Mouse (Mus musculus) neural tube, embryonic 14.5 days (tissue): ENCODE data around the gene Syce2. TPM values are rescaled to one million over a fixed set of nuclear protein-coding genes. Genes with fewer than 3 reads are reported as not detected.

Experiments
- ATAC-seq: fragments of 200-750 bp; cut with Nextera tagmentation; 2 replicates; pipeline ENCODE4 v1.8.0; 2017; ENCODE audit warnings: low read depth, mild to moderate bottlenecking, moderate TSS enrichment, moderate library complexity
- H3K27ac ChIP-seq: fragments of 300-500 bp; sonication (generic); 2 replicates; pipeline ENCODE4 v1.5.1; 2014; ENCODE audit warnings: low read depth, mild to moderate bottlenecking, control low read depth, low read length, moderate library complexity, mixed read lengths
- H3K27me3 ChIP-seq: fragments of 300-500 bp; sonication (generic); 2 replicates; pipeline ENCODE4 v1.6.1; 2014; ENCODE audit warnings: low read length; ENCODE audit not compliant: control insufficient read depth, insufficient read depth
- H3K36me3 ChIP-seq: fragments of 300-500 bp; sonication (generic); 2 replicates; pipeline ENCODE4 v1.6.1; 2014; ENCODE audit warnings: low read length, mixed read lengths; ENCODE audit not compliant: control insufficient read depth, insufficient read depth
- H3K4me1 ChIP-seq: fragments of 300-500 bp; sonication (generic); 2 replicates; pipeline ENCODE4 v1.6.1; 2014; ENCODE audit warnings: low read length; ENCODE audit not compliant: control insufficient read depth, insufficient read depth
- H3K4me2 ChIP-seq: fragments of 300-500 bp; sonication (generic); 2 replicates; pipeline ENCODE4 v1.6.1; 2014; ENCODE audit warnings: mild to moderate bottlenecking, low read depth, low read length, control low read depth
- H3K4me3 ChIP-seq: fragments of 300-500 bp; sonication (generic); 2 replicates; pipeline ENCODE4 v1.5.1; 2014; ENCODE audit warnings: low read depth, low read length, control low read depth, mixed read lengths
- H3K9ac ChIP-seq: fragments of 300-500 bp; sonication (generic); replicated peaks from 2 replicates; pipeline ENCODE4 v1.6.1; 2014; ENCODE audit warnings: low read depth, mild to moderate bottlenecking, control low read depth, low read length, mixed read lengths
- H3K9me3 ChIP-seq: fragments of 300-500 bp; sonication (generic); 2 replicates; pipeline ENCODE4 v1.6.1; 2016; ENCODE audit warnings: low read length; ENCODE audit not compliant: control insufficient read depth
- WGBS: fragments of 180-500 bp; shearing (Covaris S2); extraction: QIAGEN DNeasy Blood & Tissue Kit; methylation state at CpG from one replicate; pipeline ENCODE4 v1.1.7; 2014; 5-methylcytosine and 5-hydroxymethylcytosine counted together
- polyA plus RNA-seq: library from polyadenylated mRNA; unstranded; fragments of >200 nt; fragmentation: Nextera tagmentation; extraction: Ambion mirVana; gene quantifications from 2 replicates; pipeline ENCODE4 v1.2.1, GENCODE M21; 2014

Gene Syce2
- polyA plus RNA-seq, 1 experiment from 2014 or later = 24.5 TPM

DNA sequence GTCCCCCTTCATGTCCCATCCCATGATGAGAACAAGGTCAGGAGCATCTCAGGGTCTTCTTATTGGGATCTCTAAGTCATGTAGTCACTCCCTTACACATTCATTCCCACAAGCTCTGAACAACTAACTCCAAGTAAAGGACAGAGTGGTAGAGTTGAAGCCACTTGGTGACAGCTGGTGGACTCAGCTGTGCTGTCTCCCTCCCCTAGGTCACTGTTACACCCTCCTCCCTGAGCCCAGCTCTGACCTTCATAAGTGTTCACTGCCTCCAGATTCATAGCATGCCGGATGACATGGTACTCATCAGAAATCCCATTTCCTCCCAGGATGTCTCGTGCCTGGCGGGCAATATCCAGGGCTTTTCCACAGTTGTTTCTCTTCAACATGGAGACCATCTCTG is 16.4 kb downstream of the Syce2 start:
- peaks cover 25% of the 10 kb centered on the region for H3K36me3 ChIP-seq
- no peak overlapping the region for H3K4me3 ChIP-seq
- no peak for ATAC-seq
- 86% methylated on average over 3 of the region's 3 CpGs for WGBS
- H3K9ac ChIP-seq = no peak overlapping the region
- no peak overlapping the region for H3K27ac ChIP-seq
- no peak overlapping the region for H3K4me2 ChIP-seq
- H3K9me3 ChIP-seq = no peaks in the 10 kb centered on the region
- H3K27me3 ChIP-seq = no peaks in the 10 kb centered on the region
- peaks cover 6% of the 10 kb centered on the region for H3K4me1 ChIP-seq

GRCm38 (mm10) chr8:84889141-84889540 is 17.2 kb downstream of the Syce2 start:
- Histone ChIP-seq H3K4me2 (no peak overlapping the region), H3K27ac (no peak overlapping the region), H3K9me3 (no peaks in the 10 kb centered on the region), H3K9ac (no peak overlapping the region), H3K4me1 (peaks cover 9% of the 10 kb centered on the region), H3K27me3 (no peaks in the 10 kb centered on the region), H3K4me3 (no peak overlapping the region), H3K36me3 (peaks cover 25% of the 10 kb centered on the region)
- ATAC-seq = no peak
- 100% methylated on average over 1 of the region's 1 CpGs for WGBS

- peaks cover 9% of the 10 kb centered on the region for H3K36me3 ChIP-seq
- 12% methylated on average over 31 of the region's 31 CpGs for WGBS
- H3K4me1 ChIP-seq = peaks cover 10% of the 10 kb centered on the region
- peak overlapping the region; percentile 63 for H3K9ac ChIP-seq
- no peaks in the 10 kb centered on the region for H3K27me3 ChIP-seq
- H3K27ac ChIP-seq = no peak overlapping the region
- peak overlapping the region; percentile 75 for H3K4me2 ChIP-seq
- peak overlapping the region; percentile 61 for H3K4me3 ChIP-seq
- ATAC-seq = peak; percentile 50
- H3K9me3 ChIP-seq = no peaks in the 10 kb centered on the region
These were observed 21.2 kb downstream of the Syce2 start for GRCm38 (mm10) chr8:84892993-84893708.

DNA sequence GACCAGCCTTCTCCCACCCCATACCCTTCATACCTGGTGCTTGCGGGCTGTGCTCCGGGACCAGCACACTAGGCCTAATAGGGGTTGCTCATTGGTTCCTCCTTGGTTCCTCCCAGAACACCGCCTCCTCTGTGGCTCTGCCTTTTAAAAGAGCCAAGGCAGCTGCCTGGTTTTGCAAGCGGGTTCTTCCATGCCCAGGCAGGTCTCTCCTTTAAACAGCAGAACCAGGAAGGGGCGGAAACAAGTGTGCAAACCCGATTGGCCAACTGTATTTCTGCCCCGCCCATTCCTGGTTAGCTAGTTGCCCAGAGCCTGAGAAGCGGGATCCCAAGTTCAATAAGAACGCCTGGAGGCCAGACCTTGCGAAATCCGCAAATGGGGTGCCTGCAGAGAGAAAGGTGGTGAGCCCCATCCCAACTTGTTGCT is 21.8 kb downstream of the Syce2 start, which contains the start of gene Gcdh:
Gene Gcdh, minus strand, starts transcription at position 213 of the 426 bp plus-strand sequence.
- ATAC-seq = peak; percentile 99
- H3K27me3 ChIP-seq = no peaks in the 10 kb centered on the region
- H3K4me2 ChIP-seq = peak within 1 kb of the TSS; percentile 75
- H3K4me3 ChIP-seq = peak within 1 kb of the TSS; percentile 61
- H3K36me3 ChIP-seq = peaks cover 7% of the 10 kb centered on the region
- H3K9me3 ChIP-seq = no peaks in the 10 kb centered on the region
- WGBS = 0% methylated on average over 11 of the region's 11 CpGs
- peak within 1 kb of the TSS; percentile 63 for H3K9ac ChIP-seq
- no peak within 1 kb of the TSS for H3K27ac ChIP-seq
- H3K4me1 ChIP-seq = peaks cover 10% of the 10 kb centered on the region

DNA sequence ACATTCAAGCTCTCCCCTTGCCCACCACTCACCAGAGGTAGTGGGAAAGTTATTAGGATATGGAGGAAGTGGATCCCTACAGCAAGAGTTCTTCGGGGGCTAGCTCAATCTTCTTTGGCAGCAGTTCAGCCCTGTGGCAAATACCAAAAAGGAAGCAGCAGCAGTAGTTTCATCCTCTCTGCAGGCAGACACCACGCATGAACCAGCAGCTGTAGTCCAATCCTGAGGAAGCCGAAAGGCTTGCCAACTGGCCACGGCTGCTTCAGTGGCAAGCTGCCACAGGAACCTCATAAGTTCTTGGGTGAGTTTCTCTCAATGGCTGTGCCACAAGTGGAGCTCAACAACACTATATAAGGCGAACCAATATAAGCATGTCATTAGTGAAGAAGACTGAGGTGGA is 24.1 kb downstream of the Syce2 start:
- Histone ChIP-seq H3K4me3 (no peak overlapping the region), H3K9ac (no peak overlapping the region), H3K4me2 (no peak overlapping the region), H3K4me1 (peaks cover 10% of the 10 kb centered on the region), H3K9me3 (no peaks in the 10 kb centered on the region), H3K36me3 (peaks cover 2% of the 10 kb centered on the region; the same call in 1 of the 2 replicates), H3K27ac (no peak overlapping the region), H3K27me3 (no peaks in the 10 kb centered on the region)
- no peak for ATAC-seq
- WGBS = 89% methylated on average over 5 of the region's 5 CpGs

DNA sequence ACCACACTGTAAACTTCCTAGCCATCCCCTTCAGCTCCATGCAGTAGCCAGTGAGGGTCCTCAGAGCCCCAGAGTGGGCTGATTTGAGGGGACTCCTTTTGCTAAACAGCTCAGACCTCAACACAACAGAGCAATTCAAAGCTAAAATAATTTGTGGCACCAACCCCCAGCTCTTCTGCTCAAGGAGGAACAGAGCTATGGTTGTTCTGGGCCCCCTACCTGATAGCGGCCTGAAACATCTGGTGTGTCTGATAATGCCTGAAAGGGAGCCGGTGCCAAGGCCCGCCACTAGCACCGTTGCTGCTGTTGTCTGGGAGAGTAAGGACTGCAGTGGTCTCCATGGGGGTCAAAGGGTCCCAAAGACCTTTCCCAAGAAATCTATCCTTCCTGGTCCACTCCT is 29.2 kb downstream of the Syce2 start:
- Histone ChIP-seq H3K9ac (no peak overlapping the region), H3K4me2 (no peak overlapping the region), H3K36me3 (no peaks in the 10 kb centered on the region), H3K4me3 (no peak overlapping the region), H3K9me3 (no peaks in the 10 kb centered on the region), H3K27ac (no peak overlapping the region), H3K4me1 (peaks cover 6% of the 10 kb centered on the region; the same call in 1 of the 2 replicates), H3K27me3 (no peaks in the 10 kb centered on the region)
- ATAC-seq = no peak
- WGBS = 59% methylated on average over 4 of the region's 4 CpGs

DNA sequence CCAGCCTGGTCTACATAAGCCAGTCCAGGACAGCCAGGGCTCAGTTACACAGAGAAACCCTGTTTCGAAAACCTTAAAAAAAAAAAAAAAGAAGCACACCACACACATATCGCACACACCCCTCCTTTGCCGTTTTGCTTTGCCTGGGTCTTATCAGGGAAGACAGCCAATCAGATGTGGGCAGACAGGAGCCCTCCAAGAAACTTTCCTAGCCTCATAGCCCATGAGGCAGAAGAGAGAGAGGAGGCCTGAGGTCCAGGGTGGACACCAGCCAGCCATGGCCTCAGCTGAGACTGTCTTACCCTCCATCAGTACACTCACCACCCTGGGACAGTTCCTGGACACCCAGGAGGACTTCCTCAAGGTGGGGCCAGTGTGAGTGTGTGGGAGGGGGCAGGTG is 29.8 kb downstream of the Syce2 start, which contains the start of gene Klf1:
Gene Klf1, plus strand, starts transcription at position 177 of the 400 bp plus-strand sequence.
- WGBS = 76% methylated on average over 3 of the region's 3 CpGs
- no peaks in the 10 kb centered on the region for H3K9me3 ChIP-seq
- peak within 1 kb of the TSS; percentile 86 for H3K4me2 ChIP-seq
- no peak for ATAC-seq
- H3K27me3 ChIP-seq = no peaks in the 10 kb centered on the region
- H3K4me3 ChIP-seq = peak within 1 kb of the TSS; percentile 38
- no peaks in the 10 kb centered on the region for H3K36me3 ChIP-seq
- H3K9ac ChIP-seq = peak within 1 kb of the TSS; percentile 51; the same call in 1 of the 2 replicates
- peaks cover 6% of the 10 kb centered on the region; the same call in 1 of the 2 replicates for H3K4me1 ChIP-seq
- no peak within 1 kb of the TSS for H3K27ac ChIP-seq

DNA sequence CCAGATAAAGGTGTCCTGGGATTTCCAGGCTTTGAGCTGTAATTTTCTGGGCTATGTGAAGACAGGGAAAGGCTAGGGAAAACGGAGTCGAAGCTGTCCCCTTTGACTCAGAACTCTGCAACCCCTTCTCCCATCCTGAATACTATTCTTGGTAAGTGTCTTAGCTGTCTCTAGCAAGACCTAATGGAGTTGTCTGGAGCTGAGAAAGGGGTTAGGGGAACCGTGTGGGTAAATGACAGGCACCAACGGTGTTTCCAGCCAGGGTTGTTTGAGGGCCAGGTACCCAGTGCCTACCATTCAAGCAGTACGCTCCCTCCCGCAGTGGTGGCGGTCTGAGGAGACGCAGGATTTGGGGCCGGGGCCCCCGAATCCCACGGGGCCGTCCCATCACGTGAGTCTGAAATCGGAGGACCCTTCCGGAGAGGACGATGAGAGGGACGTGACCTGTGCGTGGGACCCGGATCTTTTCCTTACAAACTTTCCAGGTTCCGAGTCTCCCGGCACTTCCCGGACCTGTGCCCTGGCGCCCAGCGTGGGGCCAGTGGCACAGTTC is 30.5 kb downstream of the Syce2 start:
- H3K27ac ChIP-seq = no peak overlapping the region
- peak overlapping the region; percentile 86 for H3K4me2 ChIP-seq
- 2% methylated on average over 24 of the region's 24 CpGs for WGBS
- ATAC-seq = no peak
- peak overlapping the region; percentile 38 for H3K4me3 ChIP-seq
- H3K4me1 ChIP-seq = peaks cover 6% of the 10 kb centered on the region; the same call in 1 of the 2 replicates
- H3K9ac ChIP-seq = peak overlapping the region; percentile 51; the same call in 1 of the 2 replicates
- no peaks in the 10 kb centered on the region for H3K36me3 ChIP-seq
- H3K9me3 ChIP-seq = no peaks in the 10 kb centered on the region
- H3K27me3 ChIP-seq = no peaks in the 10 kb centered on the region
